Mouse (Mus musculus) lung, embryonic 14.5 days (tissue): ENCODE measurements around the gene Dgcr8. TPM values are rescaled to one million over a fixed set of nuclear protein-coding genes. Genes with fewer than 3 reads are reported as not detected.

Experiments used
- ATAC-seq: fragments of 200-750 bp; cut with Nextera tagmentation; 2 replicates; pipeline ENCODE4 v1.8.0; 2017; ENCODE audit warnings: mild to moderate bottlenecking, moderate TSS enrichment, moderate library complexity; ENCODE audit not compliant: insufficient read depth
- DNase-seq: peaks from one replicate; pipeline ENCODE4 v3.0.0-alpha.2; 2015
- H3K27ac ChIP-seq: fragments of 300-500 bp; sonication (generic); 2 replicates; pipeline ENCODE4 v1.5.1; 2014; ENCODE audit warnings: low read depth, mild to moderate bottlenecking, moderate library complexity
- H3K27me3 ChIP-seq: fragments of 300-500 bp; sonication (generic); 2 replicates; pipeline ENCODE4 v1.6.1; 2014; ENCODE audit warnings: low read length, control low read depth; ENCODE audit not compliant: insufficient read depth
- H3K36me3 ChIP-seq: fragments of 300-500 bp; sonication (generic); 2 replicates; pipeline ENCODE4 v1.6.1; 2014; ENCODE audit warnings: control low read depth; ENCODE audit not compliant: insufficient read depth
- H3K4me1 ChIP-seq: fragments of 300-500 bp; sonication (generic); 2 replicates; pipeline ENCODE4 v1.6.1; 2014; ENCODE audit warnings: antibody characterized with exemption, control low read depth; ENCODE audit not compliant: insufficient read depth
- H3K4me2 ChIP-seq: fragments of 300-500 bp; sonication (generic); 2 replicates; pipeline ENCODE4 v1.6.1; 2014; ENCODE audit warnings: mild to moderate bottlenecking
- H3K4me3 ChIP-seq: fragments of 300-500 bp; sonication (generic); 2 replicates; pipeline ENCODE4 v1.5.1; 2014; ENCODE audit warnings: low read depth, low read length
- H3K9ac ChIP-seq: fragments of 300-500 bp; sonication (generic); 2 replicates; pipeline ENCODE4 v1.6.1; 2014
- H3K9me3 ChIP-seq: fragments of 300-500 bp; sonication (generic); 2 replicates; pipeline ENCODE4 v1.6.1; 2016; ENCODE audit warnings: low read depth, low read length, control low read depth
- CTCF ChIP-seq: IDR thresholded peaks from 2 replicates; pipeline ENCODE4 v1.5.1; 2016; ENCODE audit warnings: antibody characterized with exemption, low read depth
- WGBS: fragments of 180-500 bp; shearing (Covaris S2); extraction: QIAGEN DNeasy Blood & Tissue Kit; methylation state at CpG from one replicate; pipeline ENCODE4 v1.1.7; 2014; 5-methylcytosine and 5-hydroxymethylcytosine counted together
- polyA plus RNA-seq: library from polyadenylated mRNA; unstranded; fragments of >200 nt; fragmentation: Nextera tagmentation; extraction: Ambion mirVana; gene quantifications from 2 replicates; pipeline ENCODE4 v1.2.1, GENCODE M21; 2014

Dgcr8 gene
- polyA plus RNA-seq, 1 experiment from 2014 or later, result 44.4 TPM

DNA sequence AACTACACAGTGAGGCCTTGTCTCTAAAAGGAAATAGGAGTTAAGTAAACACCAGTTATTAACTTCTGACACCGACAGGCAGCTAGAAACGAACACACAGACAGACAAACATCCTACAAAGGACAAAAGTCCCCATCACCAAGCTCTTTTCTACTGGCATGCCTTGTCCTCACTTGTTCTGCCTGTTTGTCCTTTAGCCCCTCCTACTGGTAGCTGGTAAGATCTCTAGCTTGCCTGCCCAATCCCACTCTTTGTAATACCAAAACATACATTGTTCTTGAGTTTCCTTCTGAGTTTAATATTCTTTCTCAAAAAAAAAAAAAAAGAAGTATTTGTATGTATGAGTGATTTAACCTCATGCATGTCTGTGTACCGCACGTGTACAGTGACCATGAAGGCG, 20.9 kb downstream of the Dgcr8 start:
- no peak for ATAC-seq
- no peaks in the 10 kb centered on the region for H3K27me3 ChIP-seq
- H3K4me2 ChIP-seq, result no peak overlapping the region
- no peak overlapping the region for H3K27ac ChIP-seq
- no peaks in the 10 kb centered on the region for H3K4me1 ChIP-seq
- 83% methylated on average over 5 of the region's 5 CpGs for WGBS
- peak; percentile 47 for DNase-seq
- H3K9ac ChIP-seq, result no peak overlapping the region
- H3K4me3 ChIP-seq, result no peak overlapping the region
- no peaks in the 10 kb centered on the region for H3K9me3 ChIP-seq
- TF ChIP-seq CTCF, result peak; percentile 44
- peaks cover 95% of the 10 kb centered on the region for H3K36me3 ChIP-seq

DNA sequence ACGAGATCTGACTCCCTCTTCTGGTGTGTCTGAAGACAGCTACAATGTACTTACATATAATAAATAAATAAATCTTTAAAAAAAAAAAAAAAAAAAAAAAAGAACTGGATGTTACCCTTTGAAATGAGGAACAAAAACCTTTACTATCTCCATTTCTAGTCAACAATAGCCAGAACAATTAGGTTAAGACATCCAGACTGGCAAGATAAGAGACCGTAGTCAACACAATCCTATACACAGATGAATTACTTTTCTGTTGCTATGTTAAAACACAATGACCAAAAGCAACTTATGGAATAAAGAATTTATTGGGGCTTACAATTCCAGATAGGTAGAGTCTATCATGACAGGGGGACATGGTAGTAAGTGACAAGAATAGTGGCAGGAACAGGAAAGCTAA, 24.0 kb downstream of the Dgcr8 start:
- no peak overlapping the region for H3K9ac ChIP-seq
- no peak overlapping the region for H3K4me3 ChIP-seq
- TF ChIP-seq CTCF, result no peak
- ATAC-seq, result no peak
- H3K4me2 ChIP-seq, result no peak overlapping the region
- no peaks in the 10 kb centered on the region for H3K9me3 ChIP-seq
- H3K27ac ChIP-seq, result no peak overlapping the region
- H3K4me1 ChIP-seq, result no peaks in the 10 kb centered on the region
- DNase-seq, result no peak
- 89% methylated on average over 2 of the region's 2 CpGs for WGBS
- no peaks in the 10 kb centered on the region for H3K27me3 ChIP-seq
- H3K36me3 ChIP-seq, result peaks cover 94% of the 10 kb centered on the region

DNA sequence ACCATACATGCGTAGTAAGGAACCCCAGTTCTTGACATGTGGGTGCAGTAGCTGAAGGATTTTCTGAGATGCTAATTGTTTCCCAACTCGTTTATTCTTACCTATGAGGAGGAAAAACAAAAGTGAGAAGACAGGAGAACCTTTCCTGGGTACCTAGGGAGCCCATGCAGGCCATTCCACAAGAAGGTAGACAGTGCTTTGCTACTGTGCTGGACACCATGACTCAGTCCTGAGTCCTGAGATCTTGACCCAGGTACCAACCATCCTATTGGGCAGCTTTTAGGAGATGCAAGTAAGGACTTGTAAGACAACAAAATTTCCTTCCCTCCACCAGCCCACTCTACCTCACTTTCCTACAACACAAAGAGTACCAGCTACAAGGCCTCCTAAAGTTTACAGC, 30.8 kb downstream of the Dgcr8 start, which contains the start of gene Gm49776:
Gene Gm49776 (minus strand): TSS at position 101 of the 400 bp plus-strand sequence.
- Histone ChIP-seq H3K4me3 (no peak within 1 kb of the TSS), H3K36me3 (peaks cover 95% of the 10 kb centered on the region), H3K27ac (no peak within 1 kb of the TSS), H3K4me2 (no peak within 1 kb of the TSS), H3K4me1 (no peaks in the 10 kb centered on the region), H3K9ac (no peak within 1 kb of the TSS), H3K27me3 (no peaks in the 10 kb centered on the region), H3K9me3 (no peaks in the 10 kb centered on the region)
- no peak for TF ChIP-seq CTCF
- ATAC-seq (no peak), DNase-seq (no peak)
- 92% methylated on average over 2 of the region's 2 CpGs for WGBS

DNA sequence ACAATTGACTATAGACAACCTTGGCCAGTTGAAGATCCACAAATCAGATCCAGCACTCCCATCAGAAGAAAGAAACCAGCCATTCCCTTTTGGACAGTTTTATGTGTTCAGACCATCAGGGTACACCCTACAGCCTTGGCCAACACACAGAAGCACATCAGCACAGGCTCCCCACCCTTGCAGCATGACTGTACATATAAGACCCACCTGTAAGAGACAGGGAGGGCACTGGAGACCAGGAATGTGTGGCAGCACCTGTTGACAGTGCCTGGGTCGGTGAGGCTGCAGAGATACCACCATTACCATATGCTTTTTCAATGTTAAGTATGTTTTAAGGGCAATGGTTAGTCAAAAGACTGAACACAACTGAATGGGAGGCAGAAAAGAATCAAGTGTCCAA, 35.2 kb downstream of the Dgcr8 start:
- no peak for TF ChIP-seq CTCF
- WGBS, result 79% methylated on average over 1 of the region's 1 CpGs
- Histone ChIP-seq H3K9ac (no peak overlapping the region), H3K9me3 (no peaks in the 10 kb centered on the region), H3K27ac (no peak overlapping the region), H3K36me3 (peaks cover 81% of the 10 kb centered on the region), H3K27me3 (no peaks in the 10 kb centered on the region), H3K4me2 (no peak overlapping the region), H3K4me1 (peaks cover 8% of the 10 kb centered on the region; the same call in 1 of the 2 replicates), H3K4me3 (no peak overlapping the region)
- ATAC-seq, result no peak
- DNase-seq, result no peak

DNA sequence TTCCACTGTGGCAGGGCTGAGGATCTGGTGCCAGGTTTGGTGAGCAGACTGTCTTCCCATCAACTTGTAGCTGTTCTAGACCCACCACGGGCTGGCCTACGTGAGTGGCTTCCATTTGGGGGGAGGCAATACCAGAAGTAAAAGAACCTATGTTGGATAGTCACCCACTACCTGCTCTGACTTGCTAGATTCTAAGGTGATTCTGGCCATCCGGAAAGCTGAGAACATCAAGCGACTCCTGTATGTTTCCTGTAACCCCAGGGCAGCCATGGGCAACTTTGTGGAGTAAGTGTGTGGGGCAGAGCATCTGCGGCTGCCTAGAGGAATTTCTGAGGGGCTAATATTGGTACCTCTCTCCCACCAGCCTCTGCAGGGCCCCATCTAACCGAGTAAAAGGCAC, 36.3 kb downstream of the Dgcr8 start:
- no peak for TF ChIP-seq CTCF
- no peak for ATAC-seq
- H3K36me3 ChIP-seq, result peaks cover 71% of the 10 kb centered on the region
- H3K9ac ChIP-seq, result no peak overlapping the region
- H3K4me1 ChIP-seq, result peaks cover 8% of the 10 kb centered on the region; the same call in 1 of the 2 replicates
- no peak overlapping the region for H3K4me2 ChIP-seq
- H3K27me3 ChIP-seq, result no peaks in the 10 kb centered on the region
- 82% methylated on average over 6 of the region's 6 CpGs for WGBS
- no peak overlapping the region for H3K27ac ChIP-seq
- DNase-seq, result no peak
- H3K4me3 ChIP-seq, result no peak overlapping the region
- no peaks in the 10 kb centered on the region for H3K9me3 ChIP-seq

DNA sequence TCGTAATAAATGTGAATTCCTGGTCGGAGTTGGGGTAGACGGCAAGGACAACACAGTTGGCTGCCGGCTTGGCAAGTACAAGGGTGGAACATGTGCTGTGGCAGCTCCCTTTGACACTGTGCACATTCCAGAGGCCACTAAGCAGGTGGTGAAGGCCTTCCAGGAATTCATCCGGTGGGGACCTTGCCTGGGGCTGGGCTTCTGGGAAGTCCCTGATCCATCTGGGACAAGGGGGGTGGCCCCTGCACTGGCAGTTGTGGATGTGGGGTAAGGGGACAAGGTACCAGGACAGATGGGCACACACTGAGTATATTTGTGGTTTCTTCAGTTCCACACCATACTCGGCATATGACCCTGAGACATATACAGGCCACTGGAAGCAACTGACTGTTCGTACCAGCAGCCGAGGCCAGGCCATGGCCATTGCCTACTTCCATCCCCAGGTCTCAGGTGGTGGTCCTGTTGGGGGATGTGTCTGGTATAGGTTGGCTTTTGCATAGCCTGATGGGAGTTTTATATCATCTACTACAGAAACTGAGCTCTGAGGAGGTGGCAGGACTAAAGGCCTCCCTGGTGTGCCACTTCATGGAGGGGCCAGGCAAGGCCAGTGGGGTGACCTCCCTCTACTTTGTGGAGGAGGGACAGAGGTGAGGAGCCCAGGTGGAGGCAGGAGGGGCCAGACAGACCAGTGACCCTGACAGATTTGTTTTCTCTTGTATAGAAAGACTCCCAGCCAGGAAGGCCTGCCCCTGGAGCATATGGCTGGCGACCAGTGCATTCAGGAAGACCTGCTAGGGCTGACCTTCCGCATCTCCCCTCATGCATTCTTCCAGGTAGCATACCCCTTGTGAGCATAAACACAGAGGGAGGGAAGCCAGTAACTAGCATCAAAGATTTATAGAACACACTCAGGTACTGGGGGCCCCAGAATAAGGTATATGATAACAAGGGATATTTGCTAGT, 37.9 kb downstream of the Dgcr8 start:
- Histone ChIP-seq H3K4me2 (peak overlapping the region; percentile 80), H3K36me3 (peaks cover 66% of the 10 kb centered on the region), H3K27me3 (no peaks in the 10 kb centered on the region), H3K9ac (peak overlapping the region; percentile 82), H3K27ac (0 out of 2 replicates have a peak overlapping the region, but pooled peaks have one; percentile 8), H3K4me1 (peaks cover 12% of the 10 kb centered on the region; the same call in 1 of the 2 replicates), H3K4me3 (peak overlapping the region; percentile 97), H3K9me3 (no peaks in the 10 kb centered on the region)
- DNase-seq, result peak; percentile 12
- ATAC-seq, result no peak
- no peak for TF ChIP-seq CTCF
- 59% methylated on average over 10 of the region's 10 CpGs for WGBS

DNA sequence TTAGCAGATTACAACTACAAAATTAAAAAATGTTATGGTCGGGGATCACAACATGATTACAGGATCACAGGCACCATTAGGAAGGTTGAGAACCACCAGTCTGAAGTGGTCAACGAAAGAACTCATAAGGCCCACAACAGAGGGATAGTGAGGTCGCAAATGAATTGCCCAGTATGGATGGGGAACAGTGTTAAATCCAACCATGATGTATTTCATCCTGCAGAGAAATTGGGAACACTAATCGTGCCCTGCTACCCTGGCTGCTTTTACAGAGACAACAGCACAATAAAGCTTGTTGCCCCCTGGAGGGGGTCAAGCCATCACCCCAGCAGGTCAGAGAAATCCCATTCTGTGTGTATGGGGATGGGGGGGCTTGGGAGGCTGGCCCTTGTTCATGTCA, 38.8 kb downstream of the Dgcr8 start:
- H3K27me3 ChIP-seq, result no peaks in the 10 kb centered on the region
- no peaks in the 10 kb centered on the region for H3K9me3 ChIP-seq
- no peak for ATAC-seq
- H3K4me3 ChIP-seq, result peak overlapping the region; percentile 97
- H3K4me2 ChIP-seq, result peak overlapping the region; percentile 80
- H3K27ac ChIP-seq, result no peak overlapping the region
- peaks cover 12% of the 10 kb centered on the region; the same call in 1 of the 2 replicates for H3K4me1 ChIP-seq
- H3K36me3 ChIP-seq, result peaks cover 66% of the 10 kb centered on the region
- peak overlapping the region; percentile 82 for H3K9ac ChIP-seq
- DNase-seq, result no peak
- no peak for TF ChIP-seq CTCF
- 50% methylated on average over 4 of the region's 4 CpGs for whole genome bisulfite sequencing
